Mouse (Mus musculus) stomach, postnatal 0 days (tissue): ENCODE results near the gene Chn2. TPM values are rescaled to one million over a fixed set of nuclear protein-coding genes. Genes with fewer than 3 reads are reported as not detected.

Source experiments
- ATAC-seq: fragments of 200-750 bp; cut with Nextera tagmentation; 2 replicates; pipeline ENCODE4 v1.8.0; 2017; ENCODE audit not compliant: low FRiP score, low TSS enrichment
- DNase-seq: peaks from one replicate; pipeline ENCODE4 v3.0.0-alpha.2; 2016; ENCODE audit warnings: low spot score
- H3K27ac ChIP-seq: fragments of 300-500 bp; sonication (generic); replicated peaks from 2 replicates; pipeline ENCODE4 v1.5.1; 2014; ENCODE audit warnings: mild to moderate bottlenecking, control low read depth
- H3K27me3 ChIP-seq: fragments of 300-500 bp; sonication (generic); 2 replicates; pipeline ENCODE4 v1.6.1; 2014; ENCODE audit warnings: low read length; ENCODE audit not compliant: control insufficient read depth, insufficient read depth
- H3K36me3 ChIP-seq: fragments of 300-500 bp; sonication (generic); 2 replicates; pipeline ENCODE4 v1.6.1; 2014; ENCODE audit warnings: low read length, mixed read lengths; ENCODE audit not compliant: control insufficient read depth, insufficient read depth
- H3K4me1 ChIP-seq: fragments of 300-500 bp; sonication (generic); replicated peaks from 2 replicates; pipeline ENCODE4 v1.6.1; 2014; ENCODE audit warnings: antibody characterized with exemption; ENCODE audit not compliant: control insufficient read depth, insufficient read depth
- H3K4me2 ChIP-seq: fragments of 300-500 bp; sonication (generic); replicated peaks from 2 replicates; pipeline ENCODE4 v1.6.1; 2014; ENCODE audit warnings: low read depth, mild to moderate bottlenecking, control low read depth, moderate library complexity
- H3K4me3 ChIP-seq: fragments of 300-500 bp; sonication (generic); 2 replicates; pipeline ENCODE4 v1.5.1; 2014; ENCODE audit warnings: low read depth, low read length, control low read depth
- H3K9ac ChIP-seq: fragments of 300-500 bp; sonication (generic); 2 replicates; pipeline ENCODE4 v1.6.1; 2014; ENCODE audit warnings: mild to moderate bottlenecking, low read length, control low read depth, mixed read lengths
- H3K9me3 ChIP-seq: fragments of 300-500 bp; sonication (generic); 2 replicates; pipeline ENCODE4 v1.6.1; 2016; ENCODE audit warnings: low read length; ENCODE audit not compliant: control insufficient read depth
- CTCF ChIP-seq: IDR thresholded peaks from 2 replicates; pipeline ENCODE4 v1.5.1; 2016; ENCODE audit warnings: antibody characterized with exemption, low read depth, mild to moderate bottlenecking, moderate library complexity
- EP300 ChIP-seq: optimal IDR thresholded peaks from 2 replicates; pipeline ENCODE3; 2016; ENCODE audit warnings: antibody characterized with exemption
- WGBS: fragments of 180-500 bp; shearing (Covaris S2); extraction: QIAGEN DNeasy Blood & Tissue Kit; methylation state at CpG from one replicate; pipeline ENCODE4 v1.1.7; 2014; 5-methylcytosine and 5-hydroxymethylcytosine counted together
- polyA plus RNA-seq: library from polyadenylated mRNA; unstranded; fragments of >200 nt; fragmentation: Nextera tagmentation; extraction: Ambion mirVana; gene quantifications from 2 replicates; pipeline ENCODE4 v1.2.1, GENCODE M21; 2015

Chn2 gene
- polyA plus RNA-seq, 1 experiment from 2014 or later: 19.1 TPM

- no peak for TF ChIP-seq CTCF
- no peak for TF ChIP-seq EP300
- Histone ChIP-seq H3K9me3 (no peaks in the 10 kb centered on the region), H3K4me3 (no peak overlapping the region), H3K4me2 (no peak overlapping the region), H3K27ac (no peak overlapping the region), H3K9ac (no peak overlapping the region), H3K4me1 (no peaks in the 10 kb centered on the region), H3K36me3 (no peaks in the 10 kb centered on the region), H3K27me3 (no peaks in the 10 kb centered on the region)
- DNase-seq: peak; percentile 58
- 28% methylated on average over 4 of the region's 4 CpGs for WGBS
- peak; percentile 88 for ATAC-seq
Observed at GRCm38 (mm10) chr6:54199516-54199915, 160.2 kb downstream of the Chn2 start.

- no peak overlapping the region for H3K27ac ChIP-seq
- no peak overlapping the region for H3K9ac ChIP-seq
- WGBS: 78% methylated on average over 11 of the region's 11 CpGs
- no peaks in the 10 kb centered on the region for H3K36me3 ChIP-seq
- DNase-seq: no peak
- H3K4me2 ChIP-seq: no peak overlapping the region
- no peaks in the 10 kb centered on the region for H3K4me1 ChIP-seq
- no peak for ATAC-seq
- H3K4me3 ChIP-seq: no peak overlapping the region
- no peaks in the 10 kb centered on the region for H3K27me3 ChIP-seq
- H3K9me3 ChIP-seq: no peaks in the 10 kb centered on the region
- TF ChIP-seq EP300 (no peak), CTCF (no peak)
Observed at GRCm38 (mm10) chr6:54200031-54200722, 160.8 kb downstream of the Chn2 start.

- H3K4me3 ChIP-seq: no peak overlapping the region
- H3K4me1 ChIP-seq: no peaks in the 10 kb centered on the region
- ATAC-seq (no peak; the same call in 1 of the 2 replicates), DNase-seq (no peak)
- H3K4me2 ChIP-seq: no peak overlapping the region
- H3K27me3 ChIP-seq: no peaks in the 10 kb centered on the region
- H3K9ac ChIP-seq: no peak overlapping the region
- H3K9me3 ChIP-seq: no peaks in the 10 kb centered on the region
- TF ChIP-seq CTCF (no peak), EP300 (no peak)
- WGBS: 66% methylated on average over 7 of the region's 7 CpGs
- H3K36me3 ChIP-seq: no peaks in the 10 kb centered on the region
- H3K27ac ChIP-seq: 0 out of 2 replicates have a peak overlapping the region, but pooled peaks have one; percentile 13
Observed at GRCm38 (mm10) chr6:54202311-54203020, 163.1 kb downstream of the Chn2 start.

GRCm38 (mm10) chr6:54203316-54203715 is 164.0 kb downstream of the Chn2 start:
- DNase-seq: no peak
- no peak overlapping the region for H3K4me2 ChIP-seq
- no peak overlapping the region for H3K27ac ChIP-seq
- 45% methylated on average over 2 of the region's 2 CpGs for WGBS
- TF ChIP-seq CTCF: no peak
- no peak for TF ChIP-seq EP300
- no peak for ATAC-seq
- no peaks in the 10 kb centered on the region for H3K4me1 ChIP-seq
- H3K9ac ChIP-seq: no peak overlapping the region
- no peak overlapping the region for H3K4me3 ChIP-seq
- H3K27me3 ChIP-seq: no peaks in the 10 kb centered on the region
- no peaks in the 10 kb centered on the region for H3K9me3 ChIP-seq
- H3K36me3 ChIP-seq: no peaks in the 10 kb centered on the region

- ATAC-seq (no peak), DNase-seq (no peak)
- 84% methylated on average over 6 of the region's 6 CpGs for WGBS
- no peaks in the 10 kb centered on the region for H3K27me3 ChIP-seq
- no peaks in the 10 kb centered on the region for H3K4me1 ChIP-seq
- TF ChIP-seq EP300 (no peak), CTCF (no peak)
- H3K4me3 ChIP-seq: no peak overlapping the region
- no peaks in the 10 kb centered on the region for H3K36me3 ChIP-seq
- H3K9me3 ChIP-seq: no peaks in the 10 kb centered on the region
- H3K4me2 ChIP-seq: no peak overlapping the region
- no peak overlapping the region for H3K9ac ChIP-seq
- no peak overlapping the region for H3K27ac ChIP-seq
Observed at GRCm38 (mm10) chr6:54203926-54204325, 164.6 kb downstream of the Chn2 start.

- Histone ChIP-seq H3K9ac (no peak overlapping the region), H3K4me2 (no peak overlapping the region), H3K4me3 (no peak overlapping the region), H3K4me1 (no peaks in the 10 kb centered on the region), H3K27ac (no peak overlapping the region), H3K27me3 (no peaks in the 10 kb centered on the region), H3K9me3 (no peaks in the 10 kb centered on the region), H3K36me3 (no peaks in the 10 kb centered on the region)
- peak; percentile 72 for TF ChIP-seq CTCF
- TF ChIP-seq EP300: no peak
- WGBS: 41% methylated on average over 2 of the region's 2 CpGs
- peak; percentile 53 for DNase-seq
- ATAC-seq: peak; percentile 84
Observed at GRCm38 (mm10) chr6:54204931-54205330, 165.6 kb downstream of the Chn2 start.
